In genomic region chr13:53553876-53554577, GRCm38 (mm10) we compare ENCODE assay signal across 14 mouse cellular contexts.
A peak's percentile ranks its signal among the peaks of the same experiment; 100 is the strongest.
DNase-seq lines count a peak whose midpoint lies in the region; ATAC-seq and TF ChIP-seq lines count a peak whose summit lies in the region.
"Had no signal": no experiment of that assay in that cellular context is flagged by ENCODE, and none has a peak within 500 bp of the region (broad histone marks: within the 10 kb centered on the region; RNA-seq: fewer than 3 reads in every experiment).

No protein-coding gene starts in this region.

- H3K4me2 ChIP-seq in forebrain, embryonic 16.5 days (ENCODE audit: low read length) = peak overlapping the region; percentile 22
- H3K4me2 ChIP-seq in midbrain, embryonic 12.5 days (replicated peaks) = peak overlapping the region; percentile 32
- H3K4me2 ChIP-seq in liver, postnatal 0 days (ENCODE audit: low read depth, low read length) = no peak overlapping the region
- no peak overlapping the region for H3K4me2 ChIP-seq in intestine, postnatal 0 days (replicated peaks; ENCODE audit: low read depth)
- H3K4me2 ChIP-seq: heart, embryonic 15.5 days; liver, embryonic 11.5 days had no signal

- H3K27me3 ChIP-seq in embryonic facial prominence, embryonic 10.5 days (replicated peaks; ENCODE audit: low read depth, poor library complexity, severe bottlenecking) = peaks cover 31% of the 10 kb centered on the region
- no peaks in the 10 kb centered on the region for H3K27me3 ChIP-seq in forebrain, embryonic 16.5 days (replicated peaks; ENCODE audit: control insufficient read depth, insufficient read depth, low read length)
- H3K27me3 ChIP-seq in midbrain, embryonic 12.5 days = peaks cover 81% of the 10 kb centered on the region
- no peaks in the 10 kb centered on the region for H3K27me3 ChIP-seq in liver, postnatal 0 days (ENCODE audit: insufficient read depth, low read length)
- no peaks in the 10 kb centered on the region for H3K27me3 ChIP-seq in intestine, postnatal 0 days (replicated peaks; ENCODE audit: control insufficient read depth, insufficient read depth, low read length)

- H3K4me1 ChIP-seq in embryonic facial prominence, embryonic 10.5 days = peaks cover 40% of the 10 kb centered on the region
- H3K4me1 ChIP-seq in forebrain, embryonic 16.5 days (replicated peaks; ENCODE audit: control insufficient read depth, insufficient read depth, low read length) = peaks cover 3% of the 10 kb centered on the region; the same call in 1 of the 2 replicates
- peaks cover 17% of the 10 kb centered on the region for H3K4me1 ChIP-seq in midbrain, embryonic 12.5 days
- no peaks in the 10 kb centered on the region for H3K4me1 ChIP-seq in liver, postnatal 0 days (ENCODE audit: insufficient read depth)
- H3K4me1 ChIP-seq in intestine, postnatal 0 days (replicated peaks; ENCODE audit: control insufficient read depth, insufficient read depth, low read length) = no peaks in the 10 kb centered on the region
- H3K4me1 ChIP-seq: heart, embryonic 15.5 days had no signal

- H3K36me3 ChIP-seq in embryonic facial prominence, embryonic 10.5 days (replicated peaks) = no peaks in the 10 kb centered on the region
- no peaks in the 10 kb centered on the region for H3K36me3 ChIP-seq in forebrain, embryonic 16.5 days (ENCODE audit: control insufficient read depth, insufficient read depth)
- no peaks in the 10 kb centered on the region for H3K36me3 ChIP-seq in midbrain, embryonic 12.5 days
- H3K36me3 ChIP-seq in liver, postnatal 0 days (replicated peaks; ENCODE audit: insufficient read depth, low read length) = no peaks in the 10 kb centered on the region
- H3K36me3 ChIP-seq in intestine, postnatal 0 days (ENCODE audit: control insufficient read depth, insufficient read depth) = no peaks in the 10 kb centered on the region
- H3K36me3 ChIP-seq: heart, embryonic 15.5 days had no signal

- no peak for TF ChIP-seq CTCF in liver, postnatal 0 days (IDR thresholded peaks at IDR 0.05; ENCODE audit: low read depth)
- TF ChIP-seq CTCF in intestine, postnatal 0 days (IDR thresholded peaks at IDR 0.05; ENCODE audit: low read depth) = no peak

- peak overlapping the region; percentile 40 for H3K9ac ChIP-seq in forebrain, embryonic 16.5 days (replicated peaks; ENCODE audit: low read depth, low read length)
- no peak overlapping the region for H3K9ac ChIP-seq in midbrain, embryonic 12.5 days (replicated peaks)
- H3K9ac ChIP-seq in liver, postnatal 0 days (replicated peaks) = no peak overlapping the region
- H3K9ac ChIP-seq in intestine, postnatal 0 days (ENCODE audit: low read depth, low read length) = no peak overlapping the region
- H3K9ac ChIP-seq: heart, embryonic 15.5 days had no signal

- WGBS in embryonic facial prominence, embryonic 10.5 days = 23% methylated on average over 18 of the region's 18 CpGs
- WGBS in forebrain, embryonic 16.5 days = 5% methylated on average over 18 of the region's 18 CpGs
- WGBS in midbrain, embryonic 12.5 days = 9% methylated on average over 18 of the region's 18 CpGs
- 58% methylated on average over 18 of the region's 18 CpGs for WGBS in liver, postnatal 0 days (ENCODE audit: insufficient replicate concordance)
- WGBS in intestine, postnatal 0 days = 39% methylated on average over 18 of the region's 18 CpGs

- intact Hi-C loops in heart, postnatal 10 days (cut with DNase I) = no loop called here

- peak overlapping the region; percentile 15; the same call in 1 of the 2 replicates for H3K4me3 ChIP-seq in embryonic facial prominence, embryonic 10.5 days
- H3K4me3 ChIP-seq in forebrain, embryonic 16.5 days (replicated peaks; ENCODE audit: low read length) = no peak overlapping the region
- no peak overlapping the region for H3K4me3 ChIP-seq in midbrain, embryonic 12.5 days
- H3K4me3 ChIP-seq in liver, postnatal 0 days (ENCODE audit: low read depth, low read length) = no peak overlapping the region
- H3K4me3 ChIP-seq in intestine, postnatal 0 days (ENCODE audit: low read depth, low read length) = no peak overlapping the region
- H3K4me3 ChIP-seq: heart, embryonic 15.5 days had no signal

- no peak for ATAC-seq in forebrain, embryonic 16.5 days
- ATAC-seq in midbrain, embryonic 12.5 days (ENCODE audit: low FRiP score, low read depth) = peak; percentile 90
- no peak for ATAC-seq in liver, postnatal 0 days
- ATAC-seq in intestine, postnatal 0 days = no peak
- ATAC-seq: Patski had no signal

- peak overlapping the region; percentile 75 for H3K27ac ChIP-seq in embryonic facial prominence, embryonic 10.5 days (replicated peaks)
- H3K27ac ChIP-seq in forebrain, embryonic 16.5 days (ENCODE audit: low read length) = no peak overlapping the region
- H3K27ac ChIP-seq in midbrain, embryonic 12.5 days (replicated peaks) = no peak overlapping the region
- no peak overlapping the region for H3K27ac ChIP-seq in liver, postnatal 0 days (ENCODE audit: low read depth)
- no peak overlapping the region for H3K27ac ChIP-seq in intestine, postnatal 0 days (ENCODE audit: low read depth, low read length)
- H3K27ac ChIP-seq: heart, embryonic 15.5 days had no signal

- peak; percentile 49 for DNase-seq in embryonic facial prominence, embryonic 10.5 days (ENCODE audit: low spot score)
- peak; percentile 35 for DNase-seq in retina, postnatal 1 day
- DNase-seq in liver, postnatal 0 days = no peak
- no peak for DNase-seq in heart, postnatal 10 days
- DNase-seq: cerebellum, adult 18-20 months; gastrocnemius, postnatal 10 days; kidney, adult 18-20 months; lung, postnatal 36 days had no signal

- no peaks in the 10 kb centered on the region for H3K9me3 ChIP-seq in embryonic facial prominence, embryonic 10.5 days
- H3K9me3 ChIP-seq in forebrain, embryonic 16.5 days (ENCODE audit: control insufficient read depth, low read length) = no peaks in the 10 kb centered on the region
- no peaks in the 10 kb centered on the region for H3K9me3 ChIP-seq in midbrain, embryonic 12.5 days
- no peaks in the 10 kb centered on the region for H3K9me3 ChIP-seq in liver, postnatal 0 days (ENCODE audit: low read length)
- H3K9me3 ChIP-seq in intestine, postnatal 0 days (ENCODE audit: control insufficient read depth) = no peaks in the 10 kb centered on the region
- H3K9me3 ChIP-seq: heart, embryonic 15.5 days had no signal

- no peak for TF ChIP-seq EP300 in liver, postnatal 0 days (IDR thresholded peaks at IDR 0.05; ENCODE audit: low read depth)

Comparison
In these comparisons a context has a peak if more than half of its experiments do, and no peak if none do; other contexts are left out.
1. DNase-seq: peak in embryonic facial prominence, embryonic 10.5 days (single experiment) and retina, postnatal 1 day (single experiment); none in liver, postnatal 0 days (single experiment) and heart, postnatal 10 days (0 of 2).
2. H3K4me2 ChIP-seq: peak in forebrain, embryonic 16.5 days (single experiment) and midbrain, embryonic 12.5 days (single experiment); none in liver, postnatal 0 days (single experiment) and intestine, postnatal 0 days (single experiment).